Mouse (Mus musculus): ENCODE results near the gene Uox. TPM values are rescaled to one million over a fixed set of nuclear protein-coding genes. Genes with fewer than 3 reads are reported as not detected.

The Uox gene
- total and polyA plus RNA-seq, 2 experiments, result 512 to 1,668 TPM

DNA sequence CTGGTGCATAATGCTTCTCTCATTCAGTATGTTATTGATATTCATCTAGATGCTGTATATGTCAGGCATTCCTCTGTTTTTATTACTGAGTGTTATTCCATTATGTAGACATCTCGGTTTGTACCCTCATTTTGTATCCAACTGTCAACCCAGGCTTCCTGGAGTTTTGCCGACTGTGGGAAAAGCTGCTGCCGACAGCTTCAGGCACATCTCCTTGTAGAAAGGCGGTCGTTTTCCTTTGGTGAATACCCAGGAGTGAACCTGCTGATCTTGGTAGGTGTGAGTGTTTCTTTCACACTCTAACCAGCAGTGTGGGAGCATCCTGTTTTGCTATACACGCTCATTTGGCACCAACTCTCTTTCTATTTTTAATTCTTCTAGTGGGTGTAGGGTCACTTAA lies 90.8 kb downstream of the Uox start:
- no peak overlapping the region for H3K4me3 ChIP-seq (ENCODE audit: insufficient read depth, low read depth, low read length)
- no peaks in the 10 kb centered on the region for H3K4me1 ChIP-seq (ENCODE audit: control insufficient read depth, insufficient read depth, low read length)
- no peak overlapping the region for H3K9ac ChIP-seq (ENCODE audit: low read depth, low read length)
- TF ChIP-seq CTCF (IDR thresholded peaks at IDR 0.05; ENCODE audit: low read depth, low read length) (no peak), POLR2A (IDR thresholded peaks at IDR 0.05; ENCODE audit: extremely low read depth, insufficient read depth, low read length) (no peak)
- H3K27me3 ChIP-seq (ENCODE audit: control insufficient read depth, insufficient read depth, low read length), result no peaks in the 10 kb centered on the region
- H3K79me2 ChIP-seq (ENCODE audit: control insufficient read depth, insufficient read depth, low read length), result no peaks in the 10 kb centered on the region
- no peak overlapping the region for H3K27ac ChIP-seq (replicated peaks; ENCODE audit: insufficient read depth, low read depth, low read length)
- DNase-seq (ENCODE audit: extremely low read depth, low read depth, low spot score), result no peak
- no peaks in the 10 kb centered on the region for H3K36me3 ChIP-seq (ENCODE audit: control insufficient read depth, insufficient read depth, low read length)
- WGBS, result 65% methylated on average over 6 of the region's 6 CpGs

DNA sequence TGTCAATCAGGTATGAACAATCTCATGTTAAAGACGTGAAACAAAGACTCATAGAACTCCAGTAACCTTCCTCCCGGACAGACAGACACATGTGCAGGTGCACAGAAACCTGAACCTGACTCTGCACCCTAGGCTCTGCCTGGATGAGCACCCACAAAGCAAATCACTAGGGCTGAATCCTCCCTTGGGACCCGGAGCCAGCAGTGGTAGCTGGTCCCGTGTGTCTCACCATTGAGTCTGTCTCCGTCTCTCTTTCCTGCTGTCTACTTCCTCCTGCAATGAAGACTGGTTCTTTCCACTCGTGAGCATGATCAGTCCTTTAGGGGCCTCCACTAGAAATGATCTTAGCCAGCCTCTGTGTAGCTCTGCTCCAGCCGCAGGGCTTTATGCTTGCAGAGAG lies 91.7 kb downstream of the Uox start:
- no peaks in the 10 kb centered on the region for H3K27me3 ChIP-seq (ENCODE audit: control insufficient read depth, insufficient read depth, low read length)
- no peak overlapping the region for H3K9ac ChIP-seq (ENCODE audit: low read depth, low read length)
- no peaks in the 10 kb centered on the region for H3K79me2 ChIP-seq (ENCODE audit: control insufficient read depth, insufficient read depth, low read length)
- WGBS, result 79% methylated on average over 7 of the region's 7 CpGs
- no peak overlapping the region for H3K27ac ChIP-seq (replicated peaks; ENCODE audit: insufficient read depth, low read depth, low read length)
- no peak overlapping the region for H3K4me3 ChIP-seq (ENCODE audit: insufficient read depth, low read depth, low read length)
- no peaks in the 10 kb centered on the region for H3K36me3 ChIP-seq (ENCODE audit: control insufficient read depth, insufficient read depth, low read length)
- no peak for TF ChIP-seq POLR2A (IDR thresholded peaks at IDR 0.05; ENCODE audit: extremely low read depth, insufficient read depth, low read length)
- TF ChIP-seq CTCF (IDR thresholded peaks at IDR 0.05; ENCODE audit: low read depth, low read length), result no peak
- DNase-seq (ENCODE audit: extremely low read depth, low read depth, low spot score), result no peak
- H3K4me1 ChIP-seq (ENCODE audit: control insufficient read depth, insufficient read depth, low read length), result no peaks in the 10 kb centered on the region

DNA sequence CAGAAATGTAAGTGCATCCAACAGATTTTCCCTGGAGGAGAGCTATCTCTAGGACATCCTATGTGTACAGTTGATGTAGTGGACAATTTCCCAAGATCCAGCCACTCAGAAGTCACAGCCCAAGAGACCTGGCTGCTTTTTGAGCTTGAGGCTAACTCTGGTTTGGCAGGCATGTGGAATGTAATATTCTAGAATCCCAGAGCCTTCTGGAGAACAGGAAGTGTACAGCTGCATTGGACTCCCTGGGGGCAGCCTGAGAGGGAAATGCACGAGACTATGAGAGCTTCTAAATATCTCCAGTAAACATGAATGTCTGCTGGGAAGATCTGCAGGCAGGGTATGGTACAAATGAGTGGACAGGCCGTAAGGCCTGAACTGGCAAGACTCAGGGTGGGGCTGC lies 100.9 kb downstream of the Uox start:
- H3K4me3 ChIP-seq (ENCODE audit: insufficient read depth, low read depth, low read length), result no peak overlapping the region
- no peak overlapping the region for H3K9ac ChIP-seq (ENCODE audit: low read depth, low read length)
- H3K4me1 ChIP-seq (ENCODE audit: control insufficient read depth, insufficient read depth, low read length), result no peaks in the 10 kb centered on the region
- TF ChIP-seq POLR2A (IDR thresholded peaks at IDR 0.05; ENCODE audit: extremely low read depth, insufficient read depth, low read length) (no peak), CTCF (IDR thresholded peaks at IDR 0.05; ENCODE audit: low read depth, low read length) (no peak)
- no peaks in the 10 kb centered on the region for H3K79me2 ChIP-seq (ENCODE audit: control insufficient read depth, insufficient read depth, low read length)
- H3K27ac ChIP-seq (replicated peaks; ENCODE audit: insufficient read depth, low read depth, low read length), result no peak overlapping the region
- 75% methylated on average over 2 of the region's 2 CpGs for WGBS
- no peak for DNase-seq (ENCODE audit: extremely low read depth, low read depth, low spot score)
- H3K27me3 ChIP-seq (ENCODE audit: control insufficient read depth, insufficient read depth, low read length), result no peaks in the 10 kb centered on the region
- no peaks in the 10 kb centered on the region for H3K36me3 ChIP-seq (ENCODE audit: control insufficient read depth, insufficient read depth, low read length)

DNA sequence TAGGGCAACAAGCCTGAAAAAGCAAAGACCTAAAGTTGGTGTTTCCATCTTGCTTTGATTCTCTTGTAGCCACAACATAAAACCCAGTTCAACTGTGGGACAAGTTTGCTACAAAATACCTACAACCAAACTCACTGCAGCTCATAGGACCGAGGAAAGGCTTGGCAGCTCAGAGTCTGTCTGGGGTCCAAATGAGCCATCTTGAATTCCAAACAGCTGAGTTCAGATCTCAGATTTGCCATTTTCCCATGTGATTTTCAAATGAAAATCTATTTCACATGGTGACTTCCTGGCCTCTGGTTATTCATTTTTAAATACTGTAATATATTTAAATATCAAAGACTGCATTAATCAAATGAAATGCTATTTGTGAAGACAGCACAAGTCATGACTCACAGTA lies 104.9 kb downstream of the Uox start:
- H3K27ac ChIP-seq (replicated peaks; ENCODE audit: insufficient read depth, low read depth, low read length), result no peak overlapping the region
- no peak for DNase-seq (ENCODE audit: extremely low read depth, low read depth, low spot score)
- no peak overlapping the region for H3K9ac ChIP-seq (ENCODE audit: low read depth, low read length)
- no peak overlapping the region for H3K4me3 ChIP-seq (ENCODE audit: insufficient read depth, low read depth, low read length)
- no peaks in the 10 kb centered on the region for H3K27me3 ChIP-seq (ENCODE audit: control insufficient read depth, insufficient read depth, low read length)
- no peak for TF ChIP-seq POLR2A (IDR thresholded peaks at IDR 0.05; ENCODE audit: extremely low read depth, insufficient read depth, low read length)
- TF ChIP-seq CTCF (IDR thresholded peaks at IDR 0.05; ENCODE audit: low read depth, low read length), result no peak
- H3K79me2 ChIP-seq (ENCODE audit: control insufficient read depth, insufficient read depth, low read length), result no peaks in the 10 kb centered on the region
- 90% methylated on average over 1 of the region's 1 CpGs for WGBS
- H3K4me1 ChIP-seq (ENCODE audit: control insufficient read depth, insufficient read depth, low read length), result no peaks in the 10 kb centered on the region
- no peaks in the 10 kb centered on the region for H3K36me3 ChIP-seq (ENCODE audit: control insufficient read depth, insufficient read depth, low read length)

DNA sequence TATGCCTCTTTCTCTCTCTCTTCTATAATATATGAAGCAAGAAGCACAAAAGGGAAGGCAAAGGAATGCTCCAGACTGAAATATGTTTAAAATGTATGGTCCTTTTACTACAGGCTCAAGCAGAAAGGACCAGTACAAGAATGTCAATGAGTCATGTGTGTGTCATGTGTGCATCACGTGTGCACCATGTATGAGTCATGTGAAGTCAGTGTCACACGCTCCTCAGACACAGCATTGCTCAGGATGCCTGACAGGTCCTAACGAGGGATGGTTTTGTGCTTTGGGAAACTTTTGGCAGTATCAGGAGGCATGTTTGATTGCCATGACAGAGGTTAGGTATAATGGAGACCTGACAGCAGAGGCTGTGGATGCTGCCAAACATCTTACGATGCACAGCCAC lies 106.0 kb downstream of the Uox start:
- WGBS, result 90% methylated on average over 4 of the region's 4 CpGs
- Histone ChIP-seq H3K79me2 (ENCODE audit: control insufficient read depth, insufficient read depth, low read length) (no peaks in the 10 kb centered on the region), H3K36me3 (ENCODE audit: control insufficient read depth, insufficient read depth, low read length) (no peaks in the 10 kb centered on the region), H3K4me3 (ENCODE audit: insufficient read depth, low read depth, low read length) (no peak overlapping the region), H3K9ac (ENCODE audit: low read depth, low read length) (no peak overlapping the region), H3K27me3 (ENCODE audit: control insufficient read depth, insufficient read depth, low read length) (no peaks in the 10 kb centered on the region), H3K27ac (replicated peaks; ENCODE audit: insufficient read depth, low read depth, low read length) (no peak overlapping the region), H3K4me1 (ENCODE audit: control insufficient read depth, insufficient read depth, low read length) (no peaks in the 10 kb centered on the region)
- no peak for DNase-seq (ENCODE audit: extremely low read depth, low read depth, low spot score)
- no peak for TF ChIP-seq POLR2A (IDR thresholded peaks at IDR 0.05; ENCODE audit: extremely low read depth, insufficient read depth, low read length)

DNA sequence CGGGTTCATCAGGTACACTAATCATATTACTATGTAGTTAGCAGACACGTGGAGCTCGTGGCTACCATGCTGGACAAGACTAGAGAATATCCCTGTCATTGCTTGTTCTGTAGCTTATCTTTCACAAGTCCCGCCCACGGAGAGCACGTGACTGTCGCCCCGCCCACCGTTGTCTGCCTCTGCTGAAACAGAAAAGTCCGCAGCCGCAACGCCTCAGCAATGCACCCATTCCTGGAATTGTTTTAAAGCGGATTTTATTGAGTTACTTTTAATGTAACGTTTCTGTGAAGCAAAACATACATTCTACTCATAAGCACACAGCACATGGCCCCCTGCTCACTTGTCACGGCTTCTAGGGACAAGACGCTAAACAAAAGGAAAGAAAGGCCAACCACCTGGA lies 109.4 kb downstream of the Uox start:
- H3K79me2 ChIP-seq (ENCODE audit: control insufficient read depth, insufficient read depth, low read length), result no peaks in the 10 kb centered on the region
- peaks cover 3% of the 10 kb centered on the region for H3K4me1 ChIP-seq (ENCODE audit: control insufficient read depth, insufficient read depth, low read length)
- WGBS, result 95% methylated on average over 16 of the region's 16 CpGs
- H3K4me3 ChIP-seq (ENCODE audit: insufficient read depth, low read depth, low read length), result no peak overlapping the region
- no peak overlapping the region for H3K27ac ChIP-seq (replicated peaks; ENCODE audit: insufficient read depth, low read depth, low read length)
- TF ChIP-seq CTCF (IDR thresholded peaks at IDR 0.05; ENCODE audit: low read depth, low read length), result no peak
- TF ChIP-seq POLR2A (IDR thresholded peaks at IDR 0.05; ENCODE audit: extremely low read depth, insufficient read depth, low read length), result no peak
- H3K36me3 ChIP-seq (ENCODE audit: control insufficient read depth, insufficient read depth, low read length), result no peaks in the 10 kb centered on the region
- no peak overlapping the region for H3K9ac ChIP-seq (ENCODE audit: low read depth, low read length)
- DNase-seq (ENCODE audit: extremely low read depth, low read depth, low spot score), result no peak
- H3K27me3 ChIP-seq (ENCODE audit: control insufficient read depth, insufficient read depth, low read length), result no peaks in the 10 kb centered on the region; the same call in 1 of the 2 replicates
